8 mouse cellular contexts compared by ENCODE assay signal in genomic region chr17:22739581-22740178, GRCm38 (mm10).
DNase-seq lines count a peak whose midpoint lies in the region; ATAC-seq lines count a peak whose summit lies in the region.

No protein-coding gene starts in this region.

- DNase-seq in R1 (ENCODE audit: low read depth, low spot score): peak; percentile 85
- DNase-seq in cerebellum, adult 8-10 months: peak; percentile 52
- peak; percentile 74 for DNase-seq in hindbrain, embryonic 10.5 days (ENCODE audit: low spot score)
- peak; percentile 20 for DNase-seq in layer of hippocampus, adult 9-10 months (ENCODE audit: low spot score)
- DNase-seq in ovary, adult 18-20 months (ENCODE audit: low spot score): peak; percentile 24
- DNase-seq in thymus, postnatal 36 days: peak; percentile 53 to 58

- peak overlapping the region; percentile 58 for H3K9ac ChIP-seq in lung, embryonic 15.5 days

- peaks cover 10% of the 10 kb centered on the region for H3K4me1 ChIP-seq in hindbrain, embryonic 10.5 days (replicated peaks)
- no peaks in the 10 kb centered on the region for H3K4me1 ChIP-seq in lung, embryonic 15.5 days

- no peaks in the 10 kb centered on the region for H3K27me3 ChIP-seq in hindbrain, embryonic 10.5 days (ENCODE audit: insufficient read depth, poor library complexity, severe bottlenecking)
- H3K27me3 ChIP-seq in lung, embryonic 15.5 days: no peaks in the 10 kb centered on the region

- under 1% methylated on average over 25 of the region's 25 CpGs for WGBS in hindbrain, embryonic 10.5 days
- WGBS in lung, embryonic 15.5 days: under 1% methylated on average over 25 of the region's 25 CpGs

- ATAC-seq in frontal cortex, adult (ENCODE audit: low TSS enrichment): peak; percentile 92
- peak; percentile 89 for ATAC-seq in lung, embryonic 15.5 days (ENCODE audit: borderline replicate concordance, extremely low read depth, low FRiP score, low TSS enrichment)

- H3K36me3 ChIP-seq in hindbrain, embryonic 10.5 days: peaks cover 21% of the 10 kb centered on the region
- peaks cover 5% of the 10 kb centered on the region; the same call in 1 of the 2 replicates for H3K36me3 ChIP-seq in lung, embryonic 15.5 days

- H3K4me2 ChIP-seq in lung, embryonic 15.5 days: peak overlapping the region; percentile 59

- peak overlapping the region; percentile 68 for H3K4me3 ChIP-seq in hindbrain, embryonic 10.5 days
- H3K4me3 ChIP-seq in lung, embryonic 15.5 days: peak overlapping the region; percentile 57

- H3K9me3 ChIP-seq in hindbrain, embryonic 10.5 days: peaks cover 19% of the 10 kb centered on the region
- H3K9me3 ChIP-seq in lung, embryonic 15.5 days: no peaks in the 10 kb centered on the region

- peak overlapping the region; percentile 90 for H3K27ac ChIP-seq in hindbrain, embryonic 10.5 days
- H3K27ac ChIP-seq in lung, embryonic 15.5 days: peak overlapping the region; percentile 73

Comparison
In these comparisons a context has a peak if more than half of its experiments do, and no peak if none do; other contexts are left out.
1. Peak in every context shown above with its lines: DNase-seq, ATAC-seq, H3K4me3 ChIP-seq and H3K27ac ChIP-seq.
2. DNase-seq: peak in every context shown above with its lines; median percentile 85 in R1; 74 in hindbrain, embryonic 10.5 days; 56 in thymus, postnatal 36 days; 52 in cerebellum, adult 8-10 months; 24 in ovary, adult 18-20 months; 20 in layer of hippocampus, adult 9-10 months.